Mouse (Mus musculus) stomach, embryonic 15.5 days (tissue): ENCODE results near the gene Filip1l. TPM values are rescaled to one million over a fixed set of nuclear protein-coding genes. Genes with fewer than 3 reads are reported as not detected.

Experiments
- ATAC-seq: fragments of 200-750 bp; cut with Nextera tagmentation; 2 replicates; pipeline ENCODE4 v1.8.0; 2017; ENCODE audit warnings: low read depth, moderate number of reproducible peaks, moderate TSS enrichment; ENCODE audit not compliant: insufficient read depth, low FRiP score
- H3K27ac ChIP-seq: fragments of 300-500 bp; sonication (generic); 2 replicates; pipeline ENCODE4 v1.5.1; 2015; ENCODE audit warnings: mild to moderate bottlenecking, inconsistent platforms
- H3K27me3 ChIP-seq: fragments of 300-500 bp; sonication (generic); replicated peaks from 2 replicates; pipeline ENCODE4 v1.6.1; 2015; ENCODE audit warnings: inconsistent platforms
- H3K36me3 ChIP-seq: fragments of 300-500 bp; sonication (generic); 2 replicates; pipeline ENCODE4 v1.6.1; 2015; ENCODE audit warnings: inconsistent platforms
- H3K4me1 ChIP-seq: fragments of 300-500 bp; sonication (generic); 2 replicates; pipeline ENCODE4 v1.6.1; 2015; ENCODE audit warnings: inconsistent platforms
- H3K4me2 ChIP-seq: fragments of 300-500 bp; sonication (generic); 2 replicates; pipeline ENCODE4 v1.6.1; 2015; ENCODE audit warnings: mild to moderate bottlenecking, inconsistent platforms
- H3K4me3 ChIP-seq: fragments of 300-500 bp; sonication (generic); replicated peaks from 2 replicates; pipeline ENCODE4 v1.5.1; 2015; ENCODE audit warnings: inconsistent platforms
- H3K9ac ChIP-seq: fragments of 300-500 bp; sonication (generic); 2 replicates; pipeline ENCODE4 v1.6.1; 2015; ENCODE audit warnings: inconsistent platforms
- H3K9me3 ChIP-seq: fragments of 300-500 bp; sonication (generic); 2 replicates; pipeline ENCODE4 v1.6.1; 2016; ENCODE audit warnings: inconsistent platforms
- WGBS: fragments of 180-500 bp; shearing (Covaris S2); methylation state at CpG from one replicate; pipeline ENCODE4 v1.1.7; 2015; 5-methylcytosine and 5-hydroxymethylcytosine counted together
- polyA plus RNA-seq: library from polyadenylated mRNA; unstranded; fragments of >200 nt; fragmentation: Nextera tagmentation; extraction: Ambion mirVana; gene quantifications from 2 replicates; pipeline ENCODE4 v1.2.1, GENCODE M21; 2015

Gene Filip1l
- polyA plus RNA-seq, 1 experiment from 2014 or later: 42.1 TPM

DNA sequence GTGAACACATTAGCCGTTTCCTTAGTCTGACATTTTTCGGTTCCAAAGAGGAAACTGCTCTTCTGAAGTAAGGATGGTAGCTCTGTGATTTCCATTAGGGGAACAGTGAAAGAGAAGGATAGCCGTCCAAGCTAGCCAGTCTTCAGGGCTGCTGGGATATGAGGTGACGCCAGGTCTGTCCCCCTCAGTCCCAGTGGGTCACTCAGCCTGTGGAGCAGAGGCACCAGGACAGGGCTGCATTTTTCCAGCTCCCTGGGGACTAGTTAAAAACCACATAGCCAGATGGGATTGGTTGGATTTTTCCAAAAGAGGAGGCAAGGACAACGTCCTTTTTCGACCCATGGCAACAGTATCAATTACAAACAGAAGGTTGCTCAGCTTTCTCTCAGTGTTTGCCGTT, 25.9 kb upstream of the Filip1l start:
- no peak overlapping the region for H3K4me3 ChIP-seq
- H3K36me3 ChIP-seq: no peaks in the 10 kb centered on the region
- H3K27ac ChIP-seq: no peak overlapping the region
- no peak overlapping the region for H3K4me2 ChIP-seq
- H3K9me3 ChIP-seq: no peaks in the 10 kb centered on the region
- H3K9ac ChIP-seq: no peak overlapping the region
- H3K4me1 ChIP-seq: no peaks in the 10 kb centered on the region
- 79% methylated on average over 7 of the region's 7 CpGs for WGBS
- ATAC-seq: no peak
- H3K27me3 ChIP-seq: no peaks in the 10 kb centered on the region

DNA sequence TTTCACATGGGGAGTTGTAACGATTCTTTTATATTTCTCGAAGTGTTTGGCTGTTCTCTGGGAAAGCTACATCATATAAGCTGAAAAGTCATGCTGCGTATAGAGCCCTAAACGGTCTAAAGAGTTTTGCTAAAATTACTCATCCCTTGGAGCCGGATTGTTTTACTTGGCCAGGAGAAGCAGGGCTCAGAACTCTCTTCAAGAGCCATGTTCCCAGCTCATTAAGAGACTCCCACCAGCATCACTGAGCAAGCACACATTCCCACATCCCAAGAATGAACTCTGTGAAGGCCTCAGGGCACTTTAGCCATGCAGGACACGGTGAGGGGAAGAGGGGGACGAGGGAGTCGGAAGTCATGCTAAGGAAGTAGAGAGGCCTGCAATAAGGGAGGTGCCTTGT, 23.9 kb upstream of the Filip1l start:
- Histone ChIP-seq H3K27ac (no peak overlapping the region), H3K27me3 (no peaks in the 10 kb centered on the region), H3K9me3 (no peaks in the 10 kb centered on the region), H3K36me3 (no peaks in the 10 kb centered on the region), H3K4me3 (no peak overlapping the region), H3K9ac (no peak overlapping the region), H3K4me1 (no peaks in the 10 kb centered on the region), H3K4me2 (no peak overlapping the region)
- ATAC-seq: no peak
- WGBS: 79% methylated on average over 8 of the region's 8 CpGs

GRCm38 (mm10) chr16:57330111-57330510, 22.8 kb upstream of the Filip1l start:
- Histone ChIP-seq H3K27me3 (no peaks in the 10 kb centered on the region), H3K4me1 (no peaks in the 10 kb centered on the region), H3K9me3 (no peaks in the 10 kb centered on the region), H3K36me3 (no peaks in the 10 kb centered on the region), H3K9ac (no peak overlapping the region), H3K4me2 (no peak overlapping the region), H3K4me3 (no peak overlapping the region), H3K27ac (no peak overlapping the region)
- WGBS: 75% methylated on average over 2 of the region's 2 CpGs
- ATAC-seq: no peak

GRCm38 (mm10) chr16:57332301-57332700, 20.6 kb upstream of the Filip1l start:
- Histone ChIP-seq H3K4me2 (no peak overlapping the region), H3K4me1 (no peaks in the 10 kb centered on the region), H3K9me3 (no peaks in the 10 kb centered on the region), H3K4me3 (no peak overlapping the region), H3K9ac (no peak overlapping the region), H3K36me3 (no peaks in the 10 kb centered on the region), H3K27me3 (no peaks in the 10 kb centered on the region), H3K27ac (no peak overlapping the region)
- ATAC-seq: no peak
- WGBS: 58% methylated on average over 7 of the region's 7 CpGs

DNA sequence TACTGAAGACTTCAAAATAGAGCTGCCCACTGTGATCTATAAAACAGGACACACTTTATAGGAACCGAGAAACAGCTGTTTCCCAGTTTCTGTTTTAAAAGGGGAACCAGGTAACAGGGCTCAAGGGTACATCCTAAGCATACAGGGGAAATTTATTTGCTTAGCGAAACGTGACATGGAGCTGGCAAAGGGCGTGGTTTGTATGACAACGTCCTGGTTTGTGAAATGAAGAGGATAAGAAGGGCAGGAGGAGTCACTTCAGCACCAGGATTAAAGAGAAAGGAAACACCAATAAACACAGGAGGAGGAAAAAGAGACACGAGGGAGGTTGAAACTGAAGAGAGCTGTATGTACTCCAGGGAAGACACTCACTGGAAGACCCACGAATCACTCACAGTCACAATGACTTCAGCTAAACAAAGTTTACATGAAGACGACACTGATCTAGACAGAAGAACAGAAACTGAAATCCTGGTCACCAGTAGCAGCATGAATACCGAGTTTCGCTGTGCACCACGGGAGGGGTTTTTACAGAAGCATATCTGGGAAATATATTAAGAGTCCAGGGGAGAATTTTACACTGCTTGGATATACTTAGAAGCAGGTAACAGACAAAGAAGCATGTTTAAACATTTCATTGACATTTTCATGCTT, 16.0 kb upstream of the Filip1l start:
- Histone ChIP-seq H3K27ac (no peak overlapping the region), H3K36me3 (no peaks in the 10 kb centered on the region), H3K27me3 (no peaks in the 10 kb centered on the region), H3K4me3 (no peak overlapping the region), H3K4me1 (no peaks in the 10 kb centered on the region), H3K9ac (no peak overlapping the region), H3K4me2 (no peak overlapping the region), H3K9me3 (no peaks in the 10 kb centered on the region)
- no peak for ATAC-seq
- 51% methylated on average over 11 of the region's 11 CpGs for WGBS

- H3K9me3 ChIP-seq: no peaks in the 10 kb centered on the region
- no peaks in the 10 kb centered on the region for H3K36me3 ChIP-seq
- no peak overlapping the region for H3K4me2 ChIP-seq
- no peak for ATAC-seq
- no peaks in the 10 kb centered on the region for H3K27me3 ChIP-seq
- H3K4me1 ChIP-seq: no peaks in the 10 kb centered on the region
- 88% methylated on average over 8 of the region's 8 CpGs for WGBS
- H3K4me3 ChIP-seq: no peak overlapping the region
- no peak overlapping the region for H3K27ac ChIP-seq
- H3K9ac ChIP-seq: no peak overlapping the region
Measured at GRCm38 (mm10) chr16:57339765-57340612, 12.9 kb upstream of the Filip1l start.

DNA sequence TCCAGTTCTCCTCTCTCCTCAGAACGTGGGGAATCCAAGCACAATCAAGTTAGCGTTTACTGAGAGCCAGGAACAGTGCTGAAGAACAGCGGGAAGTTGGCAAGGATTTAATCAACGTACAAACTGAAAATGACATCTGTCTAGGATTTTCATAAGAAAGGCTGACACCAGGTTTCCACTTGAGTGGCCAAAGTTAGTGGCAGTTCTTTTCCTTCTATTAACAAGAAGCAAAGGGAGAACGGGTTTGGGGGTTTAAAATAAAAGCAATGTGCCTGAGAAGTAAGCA, 12.3 kb upstream of the Filip1l start:
- Histone ChIP-seq H3K36me3 (no peaks in the 10 kb centered on the region), H3K4me3 (no peak overlapping the region), H3K9me3 (no peaks in the 10 kb centered on the region), H3K9ac (no peak overlapping the region), H3K27ac (no peak overlapping the region), H3K4me1 (no peaks in the 10 kb centered on the region), H3K27me3 (no peaks in the 10 kb centered on the region), H3K4me2 (no peak overlapping the region)
- ATAC-seq: no peak
- WGBS: 63% methylated on average over 5 of the region's 5 CpGs

DNA sequence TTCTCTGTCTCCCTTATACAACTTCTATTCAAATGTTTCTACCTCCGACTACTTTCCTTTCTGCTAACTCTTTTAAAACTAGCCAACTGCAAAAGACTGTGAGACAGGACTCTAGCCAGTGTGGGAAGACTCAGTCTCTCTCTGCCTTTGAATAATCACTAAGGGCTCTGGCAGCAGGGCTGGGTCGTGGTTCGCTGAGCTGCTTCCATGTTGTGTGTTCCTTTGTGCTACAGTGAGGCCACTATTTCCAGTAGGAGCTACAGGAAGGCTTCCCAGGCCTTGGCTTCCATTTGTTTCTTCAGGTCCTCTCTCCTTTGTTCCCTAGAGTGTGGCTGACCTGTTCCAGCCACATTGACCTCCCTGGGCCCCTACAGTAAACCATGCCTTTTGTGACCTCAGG, 6.6 kb upstream of the Filip1l start:
- H3K27me3 ChIP-seq: no peaks in the 10 kb centered on the region
- H3K4me1 ChIP-seq: no peaks in the 10 kb centered on the region
- 83% methylated on average over 3 of the region's 3 CpGs for WGBS
- no peak for ATAC-seq
- H3K27ac ChIP-seq: no peak overlapping the region
- H3K9ac ChIP-seq: no peak overlapping the region
- H3K4me2 ChIP-seq: no peak overlapping the region
- H3K4me3 ChIP-seq: no peak overlapping the region
- no peaks in the 10 kb centered on the region for H3K9me3 ChIP-seq
- no peaks in the 10 kb centered on the region for H3K36me3 ChIP-seq

DNA sequence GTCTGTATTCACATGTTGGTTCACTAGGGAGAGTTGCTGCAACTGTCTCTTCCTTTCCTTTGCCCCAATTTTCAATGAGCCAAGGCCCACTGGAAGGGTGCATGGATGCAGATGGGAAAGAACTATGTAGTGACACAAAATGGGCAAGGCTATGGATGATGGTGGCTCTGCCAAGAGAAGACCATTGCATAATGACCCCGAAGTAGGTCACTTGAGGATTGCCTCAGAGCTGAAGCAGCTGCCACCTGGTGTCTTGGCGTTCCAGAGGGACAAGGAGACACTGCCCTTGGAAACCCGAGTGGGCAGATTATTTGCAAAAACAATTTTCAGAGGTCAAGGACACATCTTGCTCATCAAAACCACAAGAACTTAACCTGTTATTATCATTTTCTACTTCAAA, 3.9 kb upstream of the Filip1l start:
- 79% methylated on average over 3 of the region's 3 CpGs for WGBS
- H3K4me1 ChIP-seq: peaks cover 3% of the 10 kb centered on the region; the same call in 1 of the 2 replicates
- H3K4me3 ChIP-seq: no peak overlapping the region
- no peak overlapping the region for H3K27ac ChIP-seq
- no peaks in the 10 kb centered on the region for H3K9me3 ChIP-seq
- no peak overlapping the region for H3K9ac ChIP-seq
- no peak for ATAC-seq
- no peak overlapping the region for H3K4me2 ChIP-seq
- no peaks in the 10 kb centered on the region for H3K36me3 ChIP-seq
- H3K27me3 ChIP-seq: no peaks in the 10 kb centered on the region

DNA sequence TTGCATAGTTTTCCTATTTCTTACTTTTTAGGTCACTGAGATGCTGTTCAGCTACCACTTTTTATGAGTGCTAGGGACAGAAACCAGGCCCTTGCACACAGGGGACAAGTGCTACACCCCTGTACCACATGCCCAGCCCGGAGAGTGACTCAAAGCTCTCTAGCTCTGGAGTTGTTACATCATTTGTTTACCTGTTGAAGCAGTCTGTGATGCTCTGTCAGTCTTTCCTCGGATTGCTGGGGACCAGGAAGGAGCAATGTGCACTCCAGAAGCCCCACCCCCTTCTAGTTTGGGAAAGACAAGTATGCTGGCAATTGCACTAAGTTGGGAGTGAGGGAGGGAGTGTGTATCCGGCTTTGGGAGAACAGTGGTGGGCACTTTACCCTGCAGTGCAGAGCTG, 3.2 kb upstream of the Filip1l start:
- H3K36me3 ChIP-seq: no peaks in the 10 kb centered on the region
- ATAC-seq: peak; percentile 63
- no peaks in the 10 kb centered on the region for H3K9me3 ChIP-seq
- H3K4me1 ChIP-seq: peaks cover 3% of the 10 kb centered on the region; the same call in 1 of the 2 replicates
- 28% methylated on average over 3 of the region's 3 CpGs for WGBS
- no peak overlapping the region for H3K27ac ChIP-seq
- H3K27me3 ChIP-seq: no peaks in the 10 kb centered on the region
- no peak overlapping the region for H3K9ac ChIP-seq
- H3K4me2 ChIP-seq: no peak overlapping the region
- no peak overlapping the region for H3K4me3 ChIP-seq

DNA sequence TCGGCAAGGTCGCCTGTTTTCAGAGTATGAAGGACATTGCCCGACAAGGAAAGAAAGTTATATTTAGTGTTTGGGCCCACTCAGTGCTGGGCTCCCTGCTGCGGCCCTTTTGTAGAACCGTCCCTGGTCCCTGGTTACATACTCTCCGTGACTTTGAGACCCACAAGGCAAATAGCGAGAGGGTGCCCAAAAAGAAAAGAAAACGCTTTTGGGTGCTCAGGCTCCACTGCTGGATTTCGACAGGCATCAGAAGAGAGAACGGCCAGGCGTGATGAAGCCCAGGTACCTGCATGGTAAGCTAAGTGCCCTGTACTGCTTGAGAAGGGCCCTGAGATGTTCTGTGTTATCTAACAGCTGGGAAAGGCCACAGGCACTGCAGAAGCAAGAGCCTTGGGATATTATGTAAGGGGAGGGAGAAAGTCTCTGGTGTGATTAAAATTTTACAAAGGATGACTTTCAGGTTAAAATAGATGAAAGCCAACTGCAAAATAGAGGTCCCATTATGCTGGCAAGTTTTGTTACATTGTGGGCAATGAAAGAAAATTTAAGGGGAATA, 351 bp downstream of the Filip1l start:
- WGBS: 81% methylated on average over 11 of the region's 11 CpGs
- H3K9ac ChIP-seq: no peak overlapping the region

DNA sequence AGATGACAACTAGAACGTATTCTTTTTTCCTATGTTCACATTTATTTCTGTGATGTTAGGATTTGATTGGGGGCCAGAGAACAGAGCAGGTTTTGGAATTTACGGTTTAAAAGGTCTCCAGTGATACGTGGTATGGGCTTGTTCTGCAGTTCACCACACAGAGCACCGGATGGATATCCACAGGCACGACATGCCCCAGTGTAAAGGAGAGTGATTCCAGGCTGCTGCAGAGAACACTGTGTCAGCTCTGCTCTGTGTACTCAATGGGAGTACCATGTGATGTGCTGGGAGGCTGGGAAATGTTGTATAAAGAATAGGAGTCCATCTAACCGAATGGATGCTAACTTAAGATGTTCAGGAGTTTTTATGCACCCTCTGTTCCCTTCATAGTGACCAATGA, 1.0 kb downstream of the Filip1l start:
- H3K9ac ChIP-seq: no peak overlapping the region
- H3K4me3 ChIP-seq: no peak overlapping the region
- H3K9me3 ChIP-seq: no peaks in the 10 kb centered on the region
- H3K36me3 ChIP-seq: no peaks in the 10 kb centered on the region
- H3K4me1 ChIP-seq: peaks cover 3% of the 10 kb centered on the region; the same call in 1 of the 2 replicates
- no peak for ATAC-seq
- 51% methylated on average over 6 of the region's 6 CpGs for WGBS
- H3K27ac ChIP-seq: no peak overlapping the region
- no peak overlapping the region for H3K4me2 ChIP-seq
- H3K27me3 ChIP-seq: no peaks in the 10 kb centered on the region

More for the DNA sequence above, 351 bp downstream of the Filip1l start:
- no peak overlapping the region for H3K27ac ChIP-seq
- H3K9me3 ChIP-seq: no peaks in the 10 kb centered on the region
- H3K4me3 ChIP-seq: no peak overlapping the region
- no peaks in the 10 kb centered on the region for H3K36me3 ChIP-seq
- peaks cover 3% of the 10 kb centered on the region; the same call in 1 of the 2 replicates for H3K4me1 ChIP-seq
- ATAC-seq: no peak
- H3K4me2 ChIP-seq: no peak overlapping the region
- H3K27me3 ChIP-seq: no peaks in the 10 kb centered on the region
